Mouse (Mus musculus): ENCODE results near the gene 1110032F04Rik. TPM values are rescaled to one million over a fixed set of nuclear protein-coding genes. Genes with fewer than 3 reads are reported as not detected.
"Not testable (repeated sequence)": the region's sequence is repeated elsewhere in the genome, so short reads cannot be mapped to it uniquely, and the experiment has no call there.

Gene 1110032F04Rik
- polyA plus RNA-seq, 1 experiment from 2014 or later: 1.2 TPM

DNA sequence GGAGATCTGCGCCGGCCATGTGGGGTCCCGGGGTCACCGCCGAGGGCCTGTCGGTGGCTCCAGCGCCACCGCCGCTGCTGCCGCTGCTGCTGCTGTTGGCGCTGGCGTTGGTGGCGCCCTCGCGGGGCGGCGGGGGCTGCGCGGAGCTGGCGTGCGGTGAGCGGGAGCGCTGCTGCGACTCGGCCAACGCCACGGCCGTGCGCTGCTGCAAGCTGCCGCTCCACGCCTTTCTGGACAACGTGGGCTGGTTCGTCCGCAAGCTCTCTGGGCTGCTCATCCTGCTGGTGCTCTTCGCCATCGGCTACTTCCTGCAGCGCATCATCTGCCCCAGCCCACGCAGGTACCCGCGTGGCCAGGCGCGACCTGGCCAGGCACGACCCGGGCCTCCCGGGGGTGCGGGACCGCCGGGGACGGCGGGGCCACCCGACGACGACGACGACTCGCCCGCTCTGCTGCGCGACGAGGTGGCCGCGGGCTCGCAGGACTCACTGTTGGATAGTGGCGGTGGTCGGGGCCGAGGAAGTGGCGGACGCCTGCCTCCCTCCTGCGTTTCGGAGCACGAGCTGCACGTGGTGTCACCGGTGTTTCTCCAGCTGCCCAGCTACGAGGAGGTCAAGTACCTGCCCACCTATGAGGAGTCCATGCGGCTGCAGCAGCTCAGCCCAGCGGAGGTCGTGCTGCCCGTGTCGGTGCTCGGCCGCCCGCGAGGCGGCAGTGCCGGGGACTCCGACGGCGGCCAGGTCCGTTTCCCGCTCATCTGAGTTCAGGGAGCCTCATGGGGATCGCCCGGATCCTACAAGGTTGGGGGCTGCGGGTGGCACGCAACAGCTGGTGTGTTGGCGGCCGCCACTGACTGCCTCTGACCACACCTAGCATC, 543 bp downstream of the 1110032F04Rik start:
- Histone ChIP-seq H3K27ac (replicated peaks) (peak overlapping the region; percentile 79), H3K27me3 (replicated peaks; ENCODE audit: low read depth, poor library complexity, severe bottlenecking) (peaks cover 74% of the 10 kb centered on the region), H3K9me3 (no peaks in the 10 kb centered on the region), H3K4me3 (peak overlapping the region; percentile 76), H3K4me1 (peaks cover 23% of the 10 kb centered on the region), H3K36me3 (replicated peaks) (no peaks in the 10 kb centered on the region)
- WGBS: under 1% methylated on average over 96 of the region's 96 CpGs
- peak; percentile 75 for DNase-seq (ENCODE audit: low spot score)

DNA sequence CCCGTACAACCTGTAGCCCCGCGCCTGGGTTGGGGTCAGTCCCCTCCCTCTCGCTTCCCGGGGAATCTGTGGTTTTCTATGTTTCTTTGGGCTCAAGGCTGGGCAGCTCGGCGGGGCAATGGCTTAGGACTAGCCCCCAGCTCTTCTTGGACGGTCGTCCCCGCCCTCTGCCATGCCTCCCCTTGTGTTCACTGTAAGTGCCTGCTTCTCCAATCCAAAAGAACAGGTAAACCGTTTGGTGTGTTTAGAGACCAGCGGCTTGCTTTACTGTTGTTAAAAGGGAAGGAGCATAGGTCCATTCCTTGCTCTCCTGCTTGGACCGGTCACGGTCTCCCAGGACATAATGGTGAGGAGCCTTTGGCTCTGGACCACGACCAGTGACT, 1.2 kb downstream of the 1110032F04Rik start:
- Histone ChIP-seq H3K27me3 (replicated peaks; ENCODE audit: low read depth, poor library complexity, severe bottlenecking) (peaks cover 74% of the 10 kb centered on the region), H3K4me3 (peak overlapping the region; percentile 76), H3K9me3 (no peaks in the 10 kb centered on the region), H3K4me1 (peaks cover 23% of the 10 kb centered on the region), H3K27ac (replicated peaks) (peak overlapping the region; percentile 79; the same call in 1 of the 2 replicates), H3K36me3 (replicated peaks) (no peaks in the 10 kb centered on the region)
- no peak for DNase-seq (ENCODE audit: low spot score)
- 2% methylated on average over 15 of the region's 15 CpGs for WGBS

DNA sequence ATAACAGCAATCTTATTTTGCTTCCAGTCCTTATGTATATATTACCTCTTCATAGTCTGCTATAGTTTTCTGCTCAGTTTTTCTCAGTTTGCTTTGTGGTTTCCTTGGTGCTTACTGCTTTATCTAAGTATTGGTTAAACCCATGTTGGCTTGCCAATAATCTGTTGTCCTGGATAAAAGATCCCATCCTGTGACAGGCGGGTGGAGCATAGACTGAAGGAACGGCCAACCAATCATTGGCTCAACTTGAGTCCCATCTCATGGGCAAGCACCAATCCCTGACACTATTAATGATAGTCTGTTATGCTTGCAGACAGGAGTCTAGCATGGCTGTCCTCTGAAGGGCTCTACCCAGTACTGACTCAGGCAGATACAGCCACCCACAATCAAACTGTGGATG, 4.7 kb downstream of the 1110032F04Rik start:
- Histone ChIP-seq H3K4me1 (peaks cover 17% of the 10 kb centered on the region), H3K4me3 (no peak overlapping the region), H3K9me3 (no peaks in the 10 kb centered on the region), H3K27me3 (replicated peaks; ENCODE audit: low read depth, poor library complexity, severe bottlenecking) (peaks cover 45% of the 10 kb centered on the region), H3K27ac (replicated peaks) (no peak overlapping the region), H3K36me3 (replicated peaks) (no peaks in the 10 kb centered on the region)
- no peak for DNase-seq (ENCODE audit: low spot score)
- WGBS: 85% methylated on average over 2 of the region's 2 CpGs

DNA sequence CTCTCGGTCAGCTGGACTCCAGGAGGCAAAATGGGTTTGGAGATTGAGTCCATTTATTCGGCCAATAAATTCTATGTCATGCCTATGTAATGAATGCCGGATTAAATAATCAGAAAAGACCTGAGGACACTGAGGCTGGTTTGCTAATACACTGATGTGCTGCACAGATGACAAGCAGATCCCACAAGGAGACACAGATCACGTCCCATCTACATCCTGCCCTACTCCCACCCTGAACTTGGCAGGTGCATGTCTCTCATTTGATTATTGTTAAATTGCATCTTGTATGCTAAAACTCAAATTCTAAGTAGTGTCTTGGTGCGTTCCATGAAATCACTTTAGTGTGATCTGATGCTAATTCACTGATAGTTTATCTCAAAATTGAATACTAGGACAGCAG, 17.5 kb downstream of the 1110032F04Rik start:
- no peak for DNase-seq (ENCODE audit: low spot score)
- H3K9me3 ChIP-seq: no peaks in the 10 kb centered on the region
- H3K27me3 ChIP-seq (replicated peaks; ENCODE audit: low read depth, poor library complexity, severe bottlenecking): no peaks in the 10 kb centered on the region
- no peak overlapping the region for H3K4me3 ChIP-seq
- WGBS: 91% methylated on average over 5 of the region's 5 CpGs
- H3K4me1 ChIP-seq: no peaks in the 10 kb centered on the region
- H3K36me3 ChIP-seq (replicated peaks): no peaks in the 10 kb centered on the region
- no peak overlapping the region for H3K27ac ChIP-seq (replicated peaks)

DNA sequence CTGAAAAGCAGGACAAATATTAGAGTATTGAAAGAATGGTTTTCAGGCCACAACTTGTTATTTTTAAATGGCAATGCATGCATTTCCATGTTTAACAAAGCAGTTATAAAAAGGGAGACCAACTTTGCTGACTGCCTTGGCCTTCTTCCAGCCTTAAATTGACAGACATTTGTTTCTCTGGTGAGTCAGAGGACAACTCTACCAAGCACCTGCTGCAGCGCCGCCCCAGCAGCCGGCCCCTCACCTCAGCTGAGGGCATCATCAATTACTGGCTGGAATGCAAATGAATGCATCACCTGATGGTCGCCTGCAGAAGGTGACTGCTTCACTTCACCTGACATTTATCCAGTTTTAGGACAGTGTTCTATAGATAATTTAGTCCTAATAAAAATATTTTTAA, 26.0 kb downstream of the 1110032F04Rik start:
- H3K27me3 ChIP-seq (replicated peaks; ENCODE audit: low read depth, poor library complexity, severe bottlenecking): no peaks in the 10 kb centered on the region
- no peak overlapping the region for H3K4me3 ChIP-seq
- peaks cover 8% of the 10 kb centered on the region for H3K36me3 ChIP-seq (replicated peaks)
- 79% methylated on average over 4 of the region's 4 CpGs for WGBS
- DNase-seq (ENCODE audit: low spot score): no peak
- no peak overlapping the region for H3K27ac ChIP-seq (replicated peaks)
- H3K9me3 ChIP-seq: no peaks in the 10 kb centered on the region
- H3K4me1 ChIP-seq: no peaks in the 10 kb centered on the region

DNA sequence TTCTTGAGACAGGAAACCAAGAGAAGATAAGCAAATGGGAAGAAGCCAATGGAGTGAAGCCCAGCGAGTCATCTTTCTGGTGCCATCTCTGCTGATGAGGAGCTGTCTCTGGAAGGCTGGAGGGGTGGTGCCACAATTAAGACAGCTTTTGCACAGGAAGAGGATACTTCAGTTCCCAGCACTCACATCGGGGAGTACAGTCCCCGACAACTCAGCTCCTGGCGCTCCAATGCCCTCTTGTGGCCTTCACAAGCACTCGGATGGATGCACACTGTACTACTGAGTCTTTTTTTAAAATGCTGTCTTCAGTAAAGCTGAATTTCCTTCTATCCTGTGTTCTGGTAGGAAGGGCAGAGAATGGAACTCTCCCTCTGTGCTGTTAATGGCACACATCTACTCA, 27.8 kb downstream of the 1110032F04Rik start:
- Histone ChIP-seq H3K4me3 (no peak overlapping the region), H3K27ac (replicated peaks) (no peak overlapping the region), H3K4me1 (no peaks in the 10 kb centered on the region), H3K27me3 (replicated peaks; ENCODE audit: low read depth, poor library complexity, severe bottlenecking) (no peaks in the 10 kb centered on the region), H3K36me3 (replicated peaks) (peaks cover 11% of the 10 kb centered on the region), H3K9me3 (no peaks in the 10 kb centered on the region)
- WGBS: 89% methylated on average over 5 of the region's 5 CpGs
- DNase-seq (ENCODE audit: low spot score): no peak

DNA sequence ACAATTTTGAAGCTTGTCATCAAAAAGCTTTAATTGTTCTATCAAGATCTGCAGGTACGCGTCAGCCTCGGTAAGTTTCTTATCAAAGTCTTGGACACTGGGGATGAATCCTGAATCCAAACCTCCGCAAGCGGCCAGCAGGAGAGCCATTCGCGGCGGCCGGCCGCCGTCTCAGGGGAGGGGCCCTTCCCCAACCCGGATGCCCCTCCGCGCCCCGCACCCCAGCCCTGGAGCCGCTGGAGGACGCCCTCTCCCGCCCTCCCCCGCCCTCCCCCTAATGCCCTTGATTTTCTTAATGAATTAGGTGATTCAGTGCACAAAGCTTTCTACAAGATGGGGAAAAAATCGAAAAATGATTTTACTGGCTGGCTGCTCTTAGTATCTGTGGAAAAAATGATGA, 33.2 kb downstream of the 1110032F04Rik start:
- not testable (repeated sequence) for H3K36me3 ChIP-seq (replicated peaks); DNase-seq (ENCODE audit: low spot score); H3K4me3 ChIP-seq; H3K4me1 ChIP-seq; H3K27ac ChIP-seq (replicated peaks); H3K9me3 ChIP-seq; H3K27me3 ChIP-seq (replicated peaks; ENCODE audit: low read depth, poor library complexity, severe bottlenecking)
- 85% methylated on average over 20 of the region's 20 CpGs for WGBS

DNA sequence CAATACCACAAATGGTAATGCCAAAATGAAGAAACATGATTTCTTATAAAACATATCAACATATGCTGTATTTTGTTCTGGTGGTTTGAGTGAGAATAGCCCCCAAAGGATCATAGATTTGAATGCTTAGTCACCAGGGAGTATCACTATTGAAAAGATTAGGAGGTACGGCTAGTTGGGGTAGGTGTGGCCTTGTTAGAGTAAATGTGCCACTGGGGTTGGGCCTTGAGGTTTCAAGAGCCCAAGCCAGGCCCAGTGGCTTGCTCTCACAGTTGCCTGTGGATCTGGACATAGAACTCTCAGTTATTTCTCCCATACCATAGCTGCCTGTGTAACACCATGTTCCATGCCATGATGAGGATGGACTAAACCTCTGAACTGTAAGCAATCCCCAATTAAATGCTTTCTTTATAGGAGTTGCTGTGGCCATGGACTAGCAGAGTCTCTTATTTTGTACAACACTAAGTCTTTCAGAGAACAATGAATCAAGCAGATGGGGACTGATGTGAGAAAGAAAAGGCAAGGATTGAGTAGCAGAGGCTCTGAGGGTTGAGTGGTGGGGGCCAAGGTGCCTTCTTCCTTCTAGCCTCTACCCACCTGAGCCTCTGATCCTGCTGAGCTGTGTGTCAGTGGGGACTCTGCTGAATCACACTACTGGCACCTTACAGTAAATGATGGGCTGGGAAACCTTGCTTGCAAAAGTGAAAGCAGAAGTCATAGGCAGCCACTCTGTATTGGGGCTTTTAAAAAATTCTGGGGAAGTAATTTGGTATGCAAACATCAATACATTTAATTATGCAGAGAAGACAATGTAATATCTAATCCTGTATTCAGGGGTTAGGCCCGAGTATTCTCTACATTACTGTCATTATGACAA, 35.8 kb downstream of the 1110032F04Rik start:
- no peaks in the 10 kb centered on the region for H3K27me3 ChIP-seq (replicated peaks; ENCODE audit: low read depth, poor library complexity, severe bottlenecking)
- H3K9me3 ChIP-seq: no peaks in the 10 kb centered on the region
- peaks cover 4% of the 10 kb centered on the region for H3K36me3 ChIP-seq (replicated peaks)
- H3K4me1 ChIP-seq: no peaks in the 10 kb centered on the region
- no peak overlapping the region for H3K27ac ChIP-seq (replicated peaks)
- DNase-seq (ENCODE audit: low spot score): no peak
- WGBS: 79% methylated on average over 2 of the region's 2 CpGs
- H3K4me3 ChIP-seq: no peak overlapping the region

DNA sequence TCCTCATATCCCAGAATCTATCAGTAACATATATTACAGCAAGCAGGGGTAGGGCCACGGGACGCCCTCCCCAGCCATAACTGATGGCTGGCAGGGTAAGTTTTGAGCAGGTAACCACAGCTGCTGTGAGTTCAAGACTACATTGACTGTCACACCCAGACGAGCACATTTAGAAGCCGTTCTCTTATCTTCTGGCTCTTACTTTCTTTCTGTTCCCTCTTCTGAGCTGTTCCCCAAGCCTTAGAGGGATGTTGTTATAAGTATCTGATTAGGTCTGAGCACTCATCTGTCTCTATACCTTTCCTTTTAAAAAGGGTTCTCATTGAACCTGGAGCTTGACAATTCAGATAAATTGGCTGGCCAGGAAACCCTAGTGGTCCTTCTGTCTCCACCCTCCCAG, 38.1 kb downstream of the 1110032F04Rik start:
- peaks cover 8% of the 10 kb centered on the region; the same call in 1 of the 2 replicates for H3K36me3 ChIP-seq (replicated peaks)
- 86% methylated on average over 4 of the region's 4 CpGs for WGBS
- H3K4me1 ChIP-seq: no peaks in the 10 kb centered on the region
- H3K27me3 ChIP-seq (replicated peaks; ENCODE audit: low read depth, poor library complexity, severe bottlenecking): no peaks in the 10 kb centered on the region
- no peak overlapping the region for H3K27ac ChIP-seq (replicated peaks)
- H3K9me3 ChIP-seq: no peaks in the 10 kb centered on the region
- no peak overlapping the region for H3K4me3 ChIP-seq
- no peak for DNase-seq (ENCODE audit: low spot score)

Other genes starting within 250 kb of the 1110032F04Rik start
- gene Il12a, start 178.9 kb upstream of the 1110032F04Rik start, polyA plus RNA-seq (2016; fragmentation: Nextera tagmentation; extraction: Ambion mirVana): not detected in 2 replicates
- 18.1 and 18.3 TPM in 2 replicates for gene Ift80, start 135.0 kb downstream of the 1110032F04Rik start, polyA plus RNA-seq (2016; fragmentation: Nextera tagmentation; extraction: Ambion mirVana)
- gene Smc4, start 135.2 kb downstream of the 1110032F04Rik start, polyA plus RNA-seq (2016; fragmentation: Nextera tagmentation; extraction: Ambion mirVana): 166 and 187 TPM in 2 replicates
- gene Trim59, start 175.2 kb downstream of the 1110032F04Rik start, polyA plus RNA-seq (2016; fragmentation: Nextera tagmentation; extraction: Ambion mirVana): 193 and 202 TPM in 2 replicates